Mouse (Mus musculus) urinary bladder, postnatal 4 days (tissue): ENCODE measurements around the gene Gm20388.
A peak's percentile ranks its signal among the peaks of the same experiment; 100 is the strongest.
"Not testable (repeated sequence)": the region's sequence is repeated elsewhere in the genome, so short reads cannot be mapped to it uniquely, and the experiment has no call there.

Source experiments
- DNase-seq, 2 experiments: peaks; one replicate each; pipeline ENCODE4 v3.0.0; 2021 to 2022; ENCODE audit warnings: low spot score in 2 of 2

The Gm20388 gene

DNA sequence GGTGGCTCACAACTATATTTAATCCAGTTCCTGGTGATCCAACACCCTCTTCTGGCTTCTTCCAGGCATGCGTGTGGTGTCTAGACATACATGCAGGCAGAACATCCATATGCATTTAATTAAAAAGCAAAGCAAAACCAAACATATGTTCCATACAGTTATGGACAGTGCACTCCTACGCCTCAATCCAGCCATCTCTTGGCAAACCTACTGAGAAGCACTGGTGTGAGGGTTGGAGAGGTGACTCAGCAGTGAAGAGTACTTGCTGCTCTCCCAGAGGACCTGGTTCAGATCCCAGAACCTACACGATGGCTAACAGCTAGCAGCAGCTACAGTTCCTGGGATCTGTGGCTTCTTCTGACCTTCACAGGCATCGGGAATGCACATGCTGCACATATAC lies 4001.6 kb downstream of the Gm20388 start:
- no peak for DNase-seq

DNA sequence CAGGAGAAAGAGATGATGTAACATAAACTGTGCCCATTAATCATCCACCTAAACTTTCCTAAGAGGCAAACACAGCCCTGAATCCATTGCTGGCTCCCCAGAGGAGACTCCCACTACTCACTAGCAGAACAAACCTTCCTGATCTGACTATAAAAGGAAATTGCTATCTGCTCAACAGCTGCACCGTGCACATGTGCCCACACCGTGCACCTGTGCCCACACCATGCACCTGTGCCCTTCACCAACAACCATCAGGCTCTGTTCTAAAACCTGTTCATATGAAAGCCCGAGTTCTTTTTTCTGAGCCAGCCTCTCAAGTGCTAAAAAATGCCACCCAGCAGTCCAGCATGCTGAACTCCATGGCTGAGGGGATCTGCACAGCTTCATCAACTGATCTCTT lies 4004.0 kb downstream of the Gm20388 start:
- no peak for DNase-seq

DNA sequence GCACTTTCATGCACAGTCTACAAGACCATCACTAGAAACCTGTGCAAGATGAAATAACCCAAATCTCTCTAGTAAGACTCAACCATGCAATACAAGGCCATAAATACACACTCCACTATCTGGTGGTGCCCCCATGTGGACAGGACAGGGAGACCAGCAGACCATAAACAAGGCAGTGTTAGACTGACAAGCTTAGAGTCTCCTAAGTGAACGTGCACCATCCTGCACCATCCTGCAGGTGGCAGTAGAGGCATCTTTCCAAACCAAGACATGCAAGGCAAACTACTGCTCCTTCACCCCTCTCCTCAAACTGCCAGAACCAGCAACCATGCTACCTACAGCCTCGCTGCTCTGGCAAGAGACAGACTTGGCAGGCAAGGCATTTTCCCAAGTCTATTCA lies 4014.1 kb downstream of the Gm20388 start:
- peak; percentile 72 to 80 for DNase-seq

- DNase-seq = no peak
These were observed 4015.0 kb downstream of the Gm20388 start for GRCm38 (mm10) chr8:123925671-123926070.

DNA sequence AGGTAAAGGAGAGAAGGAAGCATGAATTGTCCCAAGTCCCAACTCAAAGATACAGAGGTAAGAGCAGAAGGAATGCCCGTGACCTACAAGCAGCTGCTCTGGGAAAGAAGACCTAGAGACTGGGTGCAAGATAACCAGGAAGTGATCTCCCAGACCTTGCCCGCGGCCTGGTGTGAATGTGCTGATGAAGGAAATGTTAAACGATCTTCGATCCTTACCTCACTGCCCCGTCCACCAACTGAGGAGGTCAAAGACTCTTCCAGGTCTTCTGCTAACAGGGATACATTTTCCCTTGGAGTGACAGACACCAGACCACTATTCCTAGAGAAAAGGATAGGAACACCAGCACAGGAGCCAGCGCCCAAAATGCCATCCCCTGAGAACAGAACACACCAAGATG lies 4018.4 kb downstream of the Gm20388 start:
- DNase-seq = no peak

DNA sequence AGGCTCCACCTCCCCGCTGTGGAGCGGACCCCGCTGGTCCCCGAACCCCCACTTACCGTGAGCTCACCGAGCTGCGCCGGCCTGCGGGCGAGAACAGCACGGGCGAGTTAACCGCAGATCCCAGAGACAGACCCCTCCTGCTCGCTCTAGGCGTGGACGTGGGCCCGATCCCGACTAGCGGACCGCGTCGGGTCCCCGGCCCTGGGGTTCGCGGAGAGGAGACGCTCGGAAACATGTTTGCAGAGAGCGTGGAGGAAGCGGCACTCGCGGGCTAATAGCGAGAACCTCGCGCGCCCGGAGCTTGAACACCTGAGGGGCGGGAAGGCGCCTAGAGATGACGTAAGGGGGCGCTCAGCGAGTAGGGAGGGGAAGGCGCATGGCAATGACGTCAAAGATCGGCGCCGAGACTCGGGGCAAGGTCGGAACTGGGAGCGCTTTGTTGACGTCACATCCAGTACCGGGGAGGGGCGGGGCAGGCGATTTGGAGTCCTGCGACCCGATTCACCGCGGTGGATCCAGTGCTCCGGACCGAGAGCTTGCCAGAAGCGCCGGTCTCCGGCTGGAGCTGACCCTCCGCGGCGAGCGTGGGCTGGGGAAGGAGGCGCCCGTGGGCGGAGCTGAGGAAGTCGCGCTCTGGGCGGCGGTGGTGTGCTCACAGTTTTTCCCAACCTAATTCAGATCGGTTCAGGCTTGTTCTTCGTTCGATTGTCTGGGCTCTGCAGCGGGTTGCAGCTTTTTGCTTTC lies 4038.5 kb downstream of the Gm20388 start, which contains the start of gene Nup133:
Gene Nup133, minus strand, starts transcription at position 324 of the 744 bp plus-strand sequence.
- peak; percentile 98 to 100 for DNase-seq

DNA sequence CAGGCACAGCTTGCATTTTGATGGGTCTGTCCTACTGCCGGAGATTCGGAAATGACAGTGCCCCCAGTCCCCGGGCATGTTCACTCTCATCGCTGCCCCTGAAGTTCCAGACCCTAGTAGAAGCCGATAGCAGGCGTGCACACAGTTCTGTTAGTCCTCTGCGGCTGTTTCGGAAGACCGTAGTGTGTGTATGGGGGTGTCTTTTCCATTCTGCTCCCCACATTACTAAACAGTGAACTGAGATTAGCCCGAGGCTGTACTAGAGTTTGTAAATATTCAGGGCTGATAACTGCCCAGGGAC lies 4039.0 kb downstream of the Gm20388 start:
- no peak for DNase-seq

GRCm38 (mm10) chr8:123950077-123950802 lies 4039.6 kb downstream of the Gm20388 start:
- no peak for DNase-seq

DNA sequence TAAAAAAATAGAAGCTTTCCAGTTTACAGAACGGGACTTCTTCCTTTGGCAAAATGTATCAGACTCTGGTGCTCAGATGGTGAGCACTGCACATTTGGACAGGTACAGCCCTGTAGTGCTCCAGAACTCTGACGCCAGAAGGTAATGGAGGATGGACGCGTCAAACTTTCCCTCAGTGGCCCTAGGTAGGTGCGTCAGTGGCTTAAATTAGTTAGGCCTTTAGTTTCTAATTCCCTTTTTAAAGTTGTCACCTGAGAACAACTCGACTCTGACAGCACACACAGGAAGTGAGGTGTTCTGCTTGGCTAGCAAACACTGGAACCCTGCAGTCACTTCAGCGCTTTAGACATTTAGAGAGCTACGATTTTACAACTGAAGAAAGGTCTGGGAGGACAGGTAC lies 4043.0 kb downstream of the Gm20388 start:
- DNase-seq = no peak

DNA sequence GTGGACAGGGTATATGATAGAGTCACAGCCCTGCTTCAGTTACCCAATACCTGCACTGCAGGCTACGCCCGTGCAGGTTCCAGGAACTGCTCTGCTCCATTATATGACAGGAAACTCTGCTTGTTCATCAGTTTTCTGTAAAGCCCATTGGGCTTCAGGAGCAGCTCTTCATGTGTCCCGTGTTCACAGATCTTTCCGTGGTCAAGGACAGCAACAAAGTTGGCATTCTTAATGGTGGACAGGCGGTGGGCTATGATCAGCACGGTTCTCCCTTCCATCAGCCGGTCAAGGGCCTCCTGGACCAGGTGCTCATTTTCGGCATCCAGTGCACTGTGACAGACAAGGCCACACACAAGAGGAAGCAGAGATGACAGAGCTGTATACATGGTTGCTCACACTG lies 4043.6 kb downstream of the Gm20388 start:
- DNase-seq = no peak

DNA sequence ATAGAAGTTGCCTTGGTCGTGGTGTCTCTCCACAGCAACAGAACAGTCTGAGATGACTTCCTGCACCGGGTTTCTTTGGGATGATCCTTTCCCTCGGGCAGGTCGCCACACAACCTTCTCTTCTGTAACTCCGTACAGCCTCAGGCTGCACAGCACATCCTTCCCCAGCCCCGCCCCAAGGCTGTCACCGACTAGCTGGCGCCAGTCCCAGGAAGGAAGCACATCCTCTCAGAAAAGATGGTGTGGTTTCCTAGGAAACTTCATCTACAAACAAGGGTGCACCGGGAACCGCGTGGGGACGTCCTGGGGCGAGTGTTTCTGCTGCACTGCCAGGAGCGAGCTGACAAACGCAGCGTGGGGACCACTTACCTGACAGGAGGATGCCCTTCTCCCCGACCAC lies 4047.5 kb downstream of the Gm20388 start:
- DNase-seq = no peak

GRCm38 (mm10) chr8:123959473-123959872 lies 4048.8 kb downstream of the Gm20388 start:
- no peak for DNase-seq

DNA sequence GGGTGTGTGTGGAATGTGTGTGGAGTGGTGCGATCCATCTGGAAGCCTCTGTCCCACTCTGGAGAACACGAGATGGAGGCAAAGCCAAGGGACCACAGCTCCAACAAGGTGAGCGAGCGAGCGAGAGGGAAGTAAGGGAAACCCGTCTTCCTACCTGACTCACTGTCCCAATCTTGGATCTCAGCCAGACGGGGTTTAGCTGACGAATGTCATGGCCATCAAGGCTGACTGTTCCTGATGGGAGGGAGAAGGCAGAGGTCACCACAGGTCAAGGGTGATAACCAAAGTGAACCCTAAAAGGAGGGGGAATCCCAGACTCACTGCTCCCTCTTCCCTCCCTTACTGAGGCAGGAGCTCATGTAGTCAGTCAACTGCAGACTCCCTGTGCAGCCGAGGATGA lies 4049.4 kb downstream of the Gm20388 start:
- no peak for DNase-seq

GRCm38 (mm10) chr8:123960556-123960955 lies 4049.9 kb downstream of the Gm20388 start:
- DNase-seq = not testable (repeated sequence)

GRCm38 (mm10) chr8:123961371-123961770 lies 4050.7 kb downstream of the Gm20388 start:
- no peak for DNase-seq

- DNase-seq = no peak
These were observed 4056.3 kb downstream of the Gm20388 start for GRCm38 (mm10) chr8:123966896-123967295.

DNA sequence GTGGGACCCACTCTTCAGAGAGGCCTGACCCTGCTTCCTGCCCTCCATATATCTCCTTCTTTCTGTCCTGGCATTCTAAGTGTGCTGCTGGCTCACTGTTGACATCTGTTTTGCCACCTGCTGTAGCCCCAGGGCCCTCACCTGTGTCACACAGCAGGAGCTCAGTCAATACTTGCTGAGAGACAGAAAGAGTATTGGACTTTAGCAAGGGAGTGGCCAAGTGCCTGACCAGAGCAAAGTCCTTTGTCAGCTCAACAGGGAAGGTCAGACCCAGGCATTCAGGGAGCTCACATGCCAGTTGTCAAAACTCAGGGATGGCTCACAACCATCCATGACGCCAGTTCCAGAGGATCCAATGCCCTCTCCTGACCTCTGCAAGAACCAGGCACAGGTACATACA lies 4062.9 kb downstream of the Gm20388 start:
- DNase-seq = no peak

- DNase-seq = no peak
These were observed 4066.9 kb downstream of the Gm20388 start for GRCm38 (mm10) chr8:123977499-123977898.

DNA sequence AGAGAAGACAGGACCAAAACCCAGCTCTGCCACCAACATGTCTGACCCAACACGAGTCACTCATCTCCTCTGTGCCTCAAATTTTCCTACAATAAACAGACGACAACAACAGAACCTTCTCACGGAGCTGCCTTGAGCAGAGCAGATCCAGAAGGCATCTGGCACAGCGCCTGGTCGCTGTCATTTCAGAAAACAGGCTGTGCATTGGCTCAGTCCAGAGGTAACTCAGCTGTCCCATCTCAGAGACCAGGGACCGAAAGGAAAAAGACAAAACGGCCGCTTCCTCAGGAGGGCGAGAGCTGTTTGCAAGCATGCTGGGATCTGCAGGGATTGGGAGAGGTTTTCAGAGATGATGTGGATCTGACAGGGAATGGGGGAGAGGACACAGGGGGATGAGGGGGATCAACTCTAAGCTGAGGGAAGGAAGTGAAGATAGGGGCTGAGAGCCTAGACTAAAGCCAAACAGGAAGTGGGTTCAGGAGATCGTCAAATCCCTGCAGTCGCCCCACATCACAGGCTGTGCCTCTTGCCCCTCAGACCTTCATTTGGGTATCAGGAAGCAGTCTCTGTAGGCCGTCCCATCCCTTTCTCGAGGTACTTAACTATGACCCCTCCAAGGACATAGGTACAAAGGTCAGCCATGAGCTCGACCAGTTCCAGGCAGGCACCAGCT lies 4067.7 kb downstream of the Gm20388 start:
- no peak for DNase-seq

- no peak for DNase-seq
These were observed 4068.3 kb downstream of the Gm20388 start for GRCm38 (mm10) chr8:123978926-123979325.

DNA sequence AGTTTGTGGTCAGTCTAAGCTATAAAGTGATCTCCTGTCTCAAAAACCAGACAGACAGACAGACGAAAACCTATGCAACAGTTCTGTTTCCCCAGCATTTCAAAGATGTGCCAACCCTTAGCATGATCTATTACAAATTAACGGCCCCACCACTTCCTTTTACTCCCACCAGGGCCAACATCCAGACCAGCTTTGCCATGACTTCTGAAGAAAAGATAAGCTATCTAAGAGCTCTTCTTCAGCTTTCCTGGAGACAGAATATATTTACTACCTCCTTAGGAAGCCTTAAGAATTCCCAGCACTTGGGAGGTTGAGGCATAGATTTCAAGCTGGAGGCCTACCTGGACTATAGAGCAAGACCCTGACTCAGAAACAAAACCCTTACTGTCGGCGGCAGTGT lies 4069.6 kb downstream of the Gm20388 start:
- DNase-seq = no peak

DNA sequence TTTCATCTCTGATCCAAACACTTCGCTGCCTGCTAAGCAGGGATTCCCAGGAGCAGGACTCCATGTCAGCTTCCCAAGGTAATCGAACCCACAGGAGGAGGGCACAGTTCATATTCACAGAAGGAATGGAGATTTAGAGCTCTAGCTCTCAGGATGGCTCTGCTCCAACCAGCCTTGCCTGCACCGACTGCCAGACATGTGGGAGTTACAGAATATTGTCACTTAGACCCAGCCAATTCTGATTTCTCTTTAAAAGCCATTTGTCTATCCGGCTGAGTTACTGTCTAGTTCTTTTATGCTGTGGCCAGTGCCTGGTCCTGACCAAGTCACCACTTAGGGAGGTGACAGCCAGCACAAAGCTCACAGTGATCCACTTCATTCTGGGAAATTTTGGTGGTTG lies 4071.0 kb downstream of the Gm20388 start:
- no peak for DNase-seq

- no peak for DNase-seq
These were observed 4071.7 kb downstream of the Gm20388 start for GRCm38 (mm10) chr8:123982291-123982793.
